Mouse (Mus musculus): ENCODE measurements at regions not wholly inside any gene's neighbourhood (a gene's known extent, or its start where the extent isn't known, plus 50 kb on each side); places are given as distances from the start of the nearest gene placed in this dataset.
A peak's percentile ranks its signal among the peaks of the same experiment; 100 is the strongest.

- no peak for DNase-seq
These were observed 162.9 kb upstream of the Nr4a3 start for GRCm38 (mm10) chr4:47882076-47882475.

- DNase-seq: no peak
These were observed 145.4 kb upstream of the Nr4a3 start for GRCm38 (mm10) chr4:47899579-47899978.

GRCm38 (mm10) chr4:47902749-47903148 lies 142.2 kb upstream of the Nr4a3 start:
- DNase-seq: no peak

- no peak for DNase-seq
These were observed 132.7 kb upstream of the Nr4a3 start for GRCm38 (mm10) chr4:47912259-47912658.

- no peak for DNase-seq
These were observed 125.4 kb upstream of the Nr4a3 start for GRCm38 (mm10) chr4:47919576-47919975.

GRCm38 (mm10) chr4:47931464-47931863 lies 113.5 kb upstream of the Nr4a3 start:
- no peak for DNase-seq

- no peak for DNase-seq
These were observed 111.4 kb upstream of the Nr4a3 start for GRCm38 (mm10) chr4:47933526-47933925.

GRCm38 (mm10) chr4:47935547-47935946 lies 109.4 kb upstream of the Nr4a3 start:
- no peak for DNase-seq

- no peak for DNase-seq
These were observed 108.4 kb upstream of the Nr4a3 start for GRCm38 (mm10) chr4:47936470-47937125.

GRCm38 (mm10) chr4:47947869-47948573 lies 96.9 kb upstream of the Nr4a3 start:
- DNase-seq: peak; percentile 57

- no peak for DNase-seq
These were observed 96.2 kb upstream of the Nr4a3 start for GRCm38 (mm10) chr4:47948789-47949188.

- no peak for DNase-seq
These were observed 90.2 kb upstream of the Nr4a3 start for GRCm38 (mm10) chr4:47954576-47955305.

GRCm38 (mm10) chr4:47964630-47965029 lies 80.3 kb upstream of the Nr4a3 start:
- no peak for DNase-seq

GRCm38 (mm10) chr4:47971861-47972260 lies 73.1 kb upstream of the Nr4a3 start:
- DNase-seq: no peak

- DNase-seq: peak; percentile 88
These were observed 65.2 kb upstream of the Nr4a3 start for GRCm38 (mm10) chr4:47979579-47980313.

Data from heart, postnatal 4 days (tissue).